ENCODE assay signal across 24 mouse cellular contexts in genomic region chr11:106529786-106530185, GRCm38 (mm10). TPM values are rescaled to one million over a fixed set of nuclear protein-coding genes. Genes with fewer than 3 reads are reported as not detected.
DNase-seq lines count a peak whose midpoint lies in the region; ATAC-seq lines count a peak whose summit lies in the region.
"Had no signal": no experiment of that assay in that cellular context is flagged by ENCODE, and none has a peak within 500 bp of the region (broad histone marks: within the 10 kb centered on the region; RNA-seq: fewer than 3 reads in every experiment).

No protein-coding gene starts in this region.

- H3K27ac ChIP-seq in heart, embryonic 10.5 days: peak overlapping the region; percentile 49
- no peak overlapping the region for H3K27ac ChIP-seq in kidney, embryonic 16.5 days (ENCODE audit: low read length)
- no peak overlapping the region for H3K27ac ChIP-seq in liver, embryonic 15.5 days (replicated peaks)
- H3K27ac ChIP-seq: forebrain, embryonic 10.5 days; hindbrain, embryonic 15.5 days; midbrain, embryonic 13.5 days had no signal

- H3K27me3 ChIP-seq in heart, embryonic 10.5 days (ENCODE audit: insufficient read depth, poor library complexity, severe bottlenecking): no peaks in the 10 kb centered on the region
- no peaks in the 10 kb centered on the region for H3K27me3 ChIP-seq in kidney, embryonic 16.5 days (ENCODE audit: insufficient read depth, low read length)
- H3K27me3 ChIP-seq in liver, embryonic 15.5 days: no peaks in the 10 kb centered on the region
- H3K27me3 ChIP-seq: heart, embryonic 12.5 days; hindbrain, embryonic 15.5 days; megakaryocyte, embryonic 14.5 days; midbrain, embryonic 13.5 days had no signal

- H3K4me1 ChIP-seq in heart, embryonic 10.5 days: peaks cover 36% of the 10 kb centered on the region
- peaks cover 13% of the 10 kb centered on the region; the same call in 1 of the 2 replicates for H3K4me1 ChIP-seq in kidney, embryonic 16.5 days (ENCODE audit: insufficient read depth, low read length)
- H3K4me1 ChIP-seq in liver, embryonic 15.5 days (replicated peaks): peaks cover 26% of the 10 kb centered on the region

- H3K9me3 ChIP-seq in heart, embryonic 10.5 days: no peaks in the 10 kb centered on the region
- no peaks in the 10 kb centered on the region for H3K9me3 ChIP-seq in kidney, embryonic 16.5 days (ENCODE audit: low read length)
- no peaks in the 10 kb centered on the region for H3K9me3 ChIP-seq in liver, embryonic 15.5 days (replicated peaks)
- H3K9me3 ChIP-seq: forebrain, embryonic 10.5 days; heart, embryonic 12.5 days; hindbrain, embryonic 15.5 days; megakaryocyte, embryonic 14.5 days; midbrain, embryonic 13.5 days had no signal

- no peak overlapping the region for H3K4me2 ChIP-seq in kidney, embryonic 16.5 days (replicated peaks; ENCODE audit: low read depth, low read length)
- H3K4me2 ChIP-seq in liver, embryonic 15.5 days: no peak overlapping the region
- H3K4me2 ChIP-seq: heart, embryonic 12.5 days; hindbrain, embryonic 15.5 days; midbrain, embryonic 13.5 days had no signal

- H3K36me3 ChIP-seq in heart, embryonic 10.5 days: peaks cover 44% of the 10 kb centered on the region
- no peaks in the 10 kb centered on the region for H3K36me3 ChIP-seq in kidney, embryonic 16.5 days (ENCODE audit: insufficient read depth, low read length)
- peaks cover 31% of the 10 kb centered on the region for H3K36me3 ChIP-seq in liver, embryonic 15.5 days (replicated peaks)

- H3K9ac ChIP-seq in kidney, embryonic 16.5 days (replicated peaks; ENCODE audit: low read length): no peak overlapping the region
- H3K9ac ChIP-seq in liver, embryonic 15.5 days: no peak overlapping the region
- H3K9ac ChIP-seq: heart, embryonic 12.5 days; hindbrain, embryonic 15.5 days; midbrain, embryonic 13.5 days had no signal

- no peak overlapping the region for H3K4me3 ChIP-seq in heart, embryonic 10.5 days
- no peak overlapping the region for H3K4me3 ChIP-seq in kidney, embryonic 16.5 days (ENCODE audit: low read length)
- H3K4me3 ChIP-seq in liver, embryonic 15.5 days (replicated peaks): no peak overlapping the region
- H3K4me3 ChIP-seq: forebrain, embryonic 10.5 days; heart, embryonic 12.5 days; hindbrain, embryonic 15.5 days; megakaryocyte, embryonic 14.5 days; midbrain, embryonic 13.5 days had no signal

- WGBS in heart, embryonic 10.5 days: 78% methylated on average over 5 of the region's 5 CpGs
- WGBS in kidney, embryonic 16.5 days: 70% methylated on average over 5 of the region's 5 CpGs
- 67% methylated on average over 5 of the region's 5 CpGs for WGBS in liver, embryonic 15.5 days (ENCODE audit: insufficient replicate concordance)

- no peak for ATAC-seq in kidney, embryonic 16.5 days (ENCODE audit: low FRiP score, low TSS enrichment)
- ATAC-seq in liver, embryonic 15.5 days (ENCODE audit: insufficient read depth): 0 out of 2 replicates have a peak, but pooled peaks have one; percentile 19
- ATAC-seq: activated CD4-positive, CD25-positive, alpha-beta regulatory T cell, adult 4 months; forebrain, embryonic 16.5 days; midbrain, embryonic 13.5 days had no signal

- DNase-seq in heart, embryonic 10.5 days (ENCODE audit: low spot score): no peak
- no peak for DNase-seq in heart, postnatal 36 days
- DNase-seq in kidney, adult 18-20 months: peak; percentile 50
- DNase-seq in kidney, postnatal 14 days: peak; percentile 43
- DNase-seq in right cerebral cortex, adult 2 months (ENCODE audit: low spot score in 2 of 2): no peak
- no peak for DNase-seq in layer of hippocampus, postnatal 36 days
- DNase-seq: adrenal gland, adult 8-10 months; cerebellum, adult 18-20 months; cerebellum, postnatal 14 days; gastrocnemius, postnatal 10 days; heart, adult 11 months; heart, postnatal 10 days; lung, adult 18-20 months; lung, postnatal 10 days; thymus, postnatal 25 days had no signal

- intact Hi-C loops in heart, postnatal 36 days (cut with DNase I): no loop called here

RNA-seq across cellular contexts. Expression of gene Ern1, which starts 42.1 kb away (rescaled TPM):
- polyA plus RNA-seq in heart, embryonic 10.5 days (2016; fragmentation: Nextera tagmentation; extraction: Ambion mirVana): 5.3 and 5.5 TPM in 2 replicates
- total RNA-seq in heart, postnatal 36 days (2021): 10 to 100 TPM; 10.2 to 12.9 TPM
- 5.4 and 6.8 TPM in 2 replicates for polyA plus RNA-seq in kidney, embryonic 16.5 days (2015; fragmentation: Nextera tagmentation; extraction: Ambion mirVana)
- polyA plus RNA-seq in liver, embryonic 15.5 days (2015; fragmentation: Nextera tagmentation; extraction: Ambion mirVana): 4.1 and 5.8 TPM in 2 replicates
- total RNA-seq in layer of hippocampus, postnatal 36 days (2021): 10 to 100 TPM in 1 of 2 experiments, 1 to 10 TPM in 1; 9.5 to 10.5 TPM

Comparison
In these comparisons a context has a peak if more than half of its experiments do, and no peak if none do; other contexts are left out.
1. DNase-seq: peak in kidney, adult 18-20 months (single experiment) and kidney, postnatal 14 days (single experiment); none in heart, embryonic 10.5 days (single experiment), heart, postnatal 36 days (0 of 2), right cerebral cortex, adult 2 months (0 of 2) and layer of hippocampus, postnatal 36 days (0 of 2).